Mouse (Mus musculus) brain, adult 2 months (tissue): ENCODE data around the gene Gm28870.
"Not testable (repeated sequence)": the region's sequence is repeated elsewhere in the genome, so short reads cannot be mapped to it uniquely, and the experiment has no call there.

Experiments
- DNase-seq: peaks from one replicate; pipeline ENCODE4 v3.0.0; 2011; ENCODE audit warnings: low read depth, low spot score

Gene Gm28870

DNA sequence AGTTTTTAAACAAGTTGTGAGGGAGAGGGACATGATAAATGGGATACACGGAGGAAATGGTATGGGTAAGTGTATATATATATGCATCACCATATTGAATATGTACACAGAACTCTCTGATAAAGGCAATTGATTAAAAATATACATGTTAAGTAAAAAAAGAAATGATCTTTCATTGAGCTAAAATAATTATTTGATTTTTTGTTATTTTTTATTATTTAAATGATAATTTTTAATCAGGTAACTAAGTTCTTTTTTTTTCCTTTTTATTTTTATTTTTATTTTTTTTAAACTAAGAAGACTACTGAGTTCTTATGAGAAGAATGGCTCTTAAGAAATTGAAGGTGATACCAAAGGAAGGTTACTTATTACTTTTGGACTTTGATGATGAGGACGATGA is at the start of gene Gm28870:
TSS of gene Gm28870 (plus strand) at position 301 of the 400 bp plus-strand sequence.
- DNase-seq, result not testable (repeated sequence)
